Mouse (Mus musculus) thymus, postnatal 0 days (tissue): ENCODE measurements around the gene Bloc1s3. TPM values are rescaled to one million over a fixed set of nuclear protein-coding genes. Genes with fewer than 3 reads are reported as not detected.

Experiments
- DNase-seq: peaks from one replicate; pipeline ENCODE4 v3.0.0-alpha.2; 2015; ENCODE audit warnings: low spot score
- polyA plus RNA-seq: library from polyadenylated mRNA; unstranded; fragments of >200 nt; fragmentation: Nextera tagmentation; extraction: Ambion mirVana; gene quantifications from 2 replicates; pipeline ENCODE4 v1.2.1, GENCODE M21; 2015

The Bloc1s3 gene
- polyA plus RNA-seq, result 2.7 and 4.0 TPM in 2 replicates

GRCm38 (mm10) chr7:19508150-19508923 is at the start of gene Bloc1s3, which contains the start of gene Trappc6a:
TSS of gene Bloc1s3 (minus strand) at chr7:19508367.
TSS of gene Trappc6a (plus strand) at chr7:19508395.
- peak; percentile 94 for DNase-seq

GRCm38 (mm10) chr7:19557086-19557485 is 48.9 kb upstream of the Bloc1s3 start:
- DNase-seq, result no peak

GRCm38 (mm10) chr7:19554168-19554567 is 46.0 kb upstream of the Bloc1s3 start:
- DNase-seq, result no peak

GRCm38 (mm10) chr7:19552443-19552842 is 44.3 kb upstream of the Bloc1s3 start:
- no peak for DNase-seq

- no peak for DNase-seq
These were observed 43.5 kb upstream of the Bloc1s3 start for GRCm38 (mm10) chr7:19551634-19552033.

GRCm38 (mm10) chr7:19549394-19549793 is 41.2 kb upstream of the Bloc1s3 start:
- DNase-seq, result peak; percentile 25

GRCm38 (mm10) chr7:19547344-19547969 is 39.3 kb upstream of the Bloc1s3 start:
- DNase-seq, result no peak

GRCm38 (mm10) chr7:19546007-19546406 is 37.8 kb upstream of the Bloc1s3 start:
- peak; percentile 15 for DNase-seq

GRCm38 (mm10) chr7:19543584-19543983 is 35.4 kb upstream of the Bloc1s3 start:
- DNase-seq, result peak; percentile 77

GRCm38 (mm10) chr7:19542155-19542691 is 34.1 kb upstream of the Bloc1s3 start:
- DNase-seq, result no peak

GRCm38 (mm10) chr7:19541681-19542154 is 33.6 kb upstream of the Bloc1s3 start:
- no peak for DNase-seq

GRCm38 (mm10) chr7:19540771-19541566 is 32.8 kb upstream of the Bloc1s3 start:
- DNase-seq, result no peak

- no peak for DNase-seq
These were observed 26.5 kb upstream of the Bloc1s3 start for GRCm38 (mm10) chr7:19534676-19535075.

GRCm38 (mm10) chr7:19532240-19532639 is 24.1 kb upstream of the Bloc1s3 start:
- DNase-seq, result no peak

- DNase-seq, result no peak
These were observed 22.9 kb upstream of the Bloc1s3 start for GRCm38 (mm10) chr7:19531077-19531476.

GRCm38 (mm10) chr7:19525105-19525481 is 16.9 kb upstream of the Bloc1s3 start:
- no peak for DNase-seq

GRCm38 (mm10) chr7:19524420-19525104 is 16.4 kb upstream of the Bloc1s3 start:
- no peak for DNase-seq

GRCm38 (mm10) chr7:19523757-19524419 is 15.7 kb upstream of the Bloc1s3 start:
- peak; percentile 67 for DNase-seq

GRCm38 (mm10) chr7:19523017-19523756 is 15.0 kb upstream of the Bloc1s3 start:
- no peak for DNase-seq

- DNase-seq, result no peak
These were observed 11.9 kb upstream of the Bloc1s3 start for GRCm38 (mm10) chr7:19520032-19520431.
